Mouse (Mus musculus): Measurements from ENCODE around the gene Fam114a1. TPM values are rescaled to one million over a fixed set of nuclear protein-coding genes. Genes with fewer than 3 reads are reported as not detected.

The Fam114a1 gene
- 62.4 and 64.8 TPM in 2 replicates for polyA plus RNA-seq (2015; fragmentation: Nextera tagmentation; extraction: Ambion mirVana)

DNA sequence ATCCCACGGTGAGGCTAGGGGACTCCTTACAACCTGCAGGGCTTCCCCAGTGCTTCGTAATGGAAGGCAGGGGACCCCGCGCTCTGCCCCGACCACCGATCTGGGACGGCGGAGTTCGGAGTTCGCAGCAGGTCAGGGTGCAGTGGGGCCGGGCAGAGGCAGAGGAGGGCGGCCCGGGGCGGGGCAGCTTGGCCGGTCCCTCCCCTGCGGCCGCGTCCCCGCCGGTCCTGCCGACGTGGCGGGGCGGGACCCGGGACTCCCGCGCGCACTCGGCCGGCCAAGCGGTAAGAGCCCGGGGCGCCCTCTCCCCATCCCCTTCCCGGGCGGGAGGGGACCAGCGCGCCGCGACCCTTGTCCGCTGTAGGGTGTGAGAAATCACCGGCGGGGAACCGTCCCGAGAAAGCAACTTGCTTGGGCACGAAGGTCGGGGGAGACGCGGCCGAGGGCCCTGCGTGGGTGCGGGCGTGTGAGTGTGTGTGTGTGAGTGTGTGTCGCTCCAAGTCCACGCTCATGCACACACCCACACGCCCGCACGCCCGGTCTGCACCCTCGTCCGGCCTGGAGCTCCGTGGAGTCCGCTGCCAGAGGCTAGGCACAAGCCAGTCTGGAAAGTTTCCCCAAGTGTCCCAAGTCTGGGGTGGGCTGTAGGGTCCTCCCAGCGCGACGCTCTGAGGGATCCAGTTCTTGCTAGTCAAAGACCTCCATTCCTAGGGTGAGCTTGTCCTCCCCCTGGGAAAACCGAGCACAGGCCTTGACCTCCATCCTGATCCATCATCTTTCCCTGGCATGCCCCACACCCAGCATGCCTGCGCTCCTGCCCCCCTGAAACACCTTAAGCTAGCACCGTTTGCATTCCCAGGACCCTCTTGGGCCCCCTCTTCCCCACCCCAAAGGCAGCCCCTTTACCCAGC is at the start of gene Fam114a1:
TSS of gene Fam114a1 (plus strand) at position 211 of the 911 bp plus-strand sequence.
- ATAC-seq (ENCODE audit: insufficient read depth, low FRiP score), result peak; percentile 90
- Histone ChIP-seq H3K9ac (ENCODE audit: low read length) (peak within 1 kb of the TSS; percentile 94), H3K4me3 (replicated peaks; ENCODE audit: low read length) (peak within 1 kb of the TSS; percentile 81), H3K4me1 (ENCODE audit: control insufficient read depth, insufficient read depth, low read length) (0 out of 2 replicates have a peak, but pooled peaks cover 6% of the 10 kb centered on the region), H3K27ac (ENCODE audit: low read length) (peak within 1 kb of the TSS; percentile 91), H3K4me2 (ENCODE audit: low read depth, low read length) (peak within 1 kb of the TSS; percentile 70), H3K9me3 (replicated peaks; ENCODE audit: control insufficient read depth, low read length) (no peaks in the 10 kb centered on the region), H3K36me3 (ENCODE audit: control insufficient read depth, insufficient read depth, low read length) (no peaks in the 10 kb centered on the region), H3K27me3 (ENCODE audit: control insufficient read depth, insufficient read depth, low read length) (no peaks in the 10 kb centered on the region)
- 1% methylated on average over 66 of the region's 68 CpGs for WGBS

- Histone ChIP-seq H3K27me3 (ENCODE audit: control insufficient read depth, insufficient read depth, low read length) (no peaks in the 10 kb centered on the region), H3K4me1 (ENCODE audit: control insufficient read depth, insufficient read depth, low read length) (no peaks in the 10 kb centered on the region)
- ATAC-seq (ENCODE audit: insufficient read depth, low FRiP score), result no peak
Measured at GRCm38 (mm10) chr5:64922891-64923381, 46.9 kb upstream of the Fam114a1 start.

GRCm38 (mm10) chr5:64932215-64932614 is 37.7 kb upstream of the Fam114a1 start:
- H3K4me3 ChIP-seq (replicated peaks; ENCODE audit: low read length), result no peak overlapping the region
- no peaks in the 10 kb centered on the region for H3K4me1 ChIP-seq (ENCODE audit: control insufficient read depth, insufficient read depth, low read length)
- no peaks in the 10 kb centered on the region for H3K9me3 ChIP-seq (replicated peaks; ENCODE audit: control insufficient read depth, low read length)
- no peaks in the 10 kb centered on the region for H3K36me3 ChIP-seq (ENCODE audit: control insufficient read depth, insufficient read depth, low read length)
- 49% methylated on average over 3 of the region's 3 CpGs for WGBS
- no peak for ATAC-seq (ENCODE audit: insufficient read depth, low FRiP score)
- H3K9ac ChIP-seq (ENCODE audit: low read length), result no peak overlapping the region
- no peak overlapping the region for H3K4me2 ChIP-seq (ENCODE audit: low read depth, low read length)
- H3K27ac ChIP-seq (ENCODE audit: low read length), result no peak overlapping the region
- H3K27me3 ChIP-seq (ENCODE audit: control insufficient read depth, insufficient read depth, low read length), result no peaks in the 10 kb centered on the region

More at GRCm38 (mm10) chr5:64922891-64923381, 46.9 kb upstream of the Fam114a1 start:
- H3K9me3 ChIP-seq (replicated peaks; ENCODE audit: control insufficient read depth, low read length), result no peaks in the 10 kb centered on the region
- H3K27ac ChIP-seq (ENCODE audit: low read length), result no peak overlapping the region
- no peak overlapping the region for H3K4me2 ChIP-seq (ENCODE audit: low read depth, low read length)
- 83% methylated on average over 5 of the region's 5 CpGs for WGBS
- no peak overlapping the region for H3K9ac ChIP-seq (ENCODE audit: low read length)
- H3K4me3 ChIP-seq (replicated peaks; ENCODE audit: low read length), result no peak overlapping the region
- H3K36me3 ChIP-seq (ENCODE audit: control insufficient read depth, insufficient read depth, low read length), result no peaks in the 10 kb centered on the region

- no peak for ATAC-seq (ENCODE audit: insufficient read depth, low FRiP score)
- no peaks in the 10 kb centered on the region for H3K9me3 ChIP-seq (replicated peaks; ENCODE audit: control insufficient read depth, low read length)
- WGBS, result 84% methylated on average over 15 of the region's 15 CpGs
- no peaks in the 10 kb centered on the region for H3K36me3 ChIP-seq (ENCODE audit: control insufficient read depth, insufficient read depth, low read length)
- H3K9ac ChIP-seq (ENCODE audit: low read length), result no peak overlapping the region
- H3K4me1 ChIP-seq (ENCODE audit: control insufficient read depth, insufficient read depth, low read length), result no peaks in the 10 kb centered on the region
- no peaks in the 10 kb centered on the region for H3K27me3 ChIP-seq (ENCODE audit: control insufficient read depth, insufficient read depth, low read length)
- no peak overlapping the region for H3K4me3 ChIP-seq (replicated peaks; ENCODE audit: low read length)
- H3K27ac ChIP-seq (ENCODE audit: low read length), result no peak overlapping the region
- no peak overlapping the region for H3K4me2 ChIP-seq (ENCODE audit: low read depth, low read length)
Measured at GRCm38 (mm10) chr5:64932775-64933174, 37.1 kb upstream of the Fam114a1 start.

DNA sequence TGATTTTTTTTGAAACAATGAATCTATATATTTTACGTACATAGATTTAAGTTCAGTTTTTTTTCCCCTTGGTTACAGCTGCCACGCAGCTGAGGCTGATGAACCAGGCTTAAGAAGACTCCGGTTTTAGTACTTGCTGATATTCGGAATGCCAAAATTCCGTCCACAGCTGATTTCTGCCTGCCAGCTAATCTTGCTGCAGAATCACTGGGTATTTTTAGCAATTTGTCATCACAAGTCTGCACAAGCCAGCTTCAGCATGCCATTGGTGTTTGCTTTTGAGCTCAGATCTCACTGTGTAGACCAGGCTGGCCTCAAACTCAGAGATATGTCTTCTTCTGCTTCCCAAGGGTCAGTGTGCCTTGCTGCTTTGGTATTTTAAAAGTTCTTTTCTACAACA is 18.4 kb upstream of the Fam114a1 start:
- no peak for ATAC-seq (ENCODE audit: insufficient read depth, low FRiP score)
- H3K4me1 ChIP-seq (ENCODE audit: control insufficient read depth, insufficient read depth, low read length), result no peaks in the 10 kb centered on the region
- H3K4me3 ChIP-seq (replicated peaks; ENCODE audit: low read length), result no peak overlapping the region
- no peak overlapping the region for H3K27ac ChIP-seq (ENCODE audit: low read length)
- no peaks in the 10 kb centered on the region for H3K27me3 ChIP-seq (ENCODE audit: control insufficient read depth, insufficient read depth, low read length)
- no peak overlapping the region for H3K4me2 ChIP-seq (ENCODE audit: low read depth, low read length)
- 68% methylated on average over 5 of the region's 5 CpGs for WGBS
- H3K9ac ChIP-seq (ENCODE audit: low read length), result no peak overlapping the region
- H3K9me3 ChIP-seq (replicated peaks; ENCODE audit: control insufficient read depth, low read length), result no peaks in the 10 kb centered on the region
- no peaks in the 10 kb centered on the region for H3K36me3 ChIP-seq (ENCODE audit: control insufficient read depth, insufficient read depth, low read length)

GRCm38 (mm10) chr5:64954931-64955330 is 14.9 kb upstream of the Fam114a1 start:
- ATAC-seq (ENCODE audit: insufficient read depth, low FRiP score), result no peak
- H3K4me2 ChIP-seq (ENCODE audit: low read depth, low read length), result no peak overlapping the region
- H3K9ac ChIP-seq (ENCODE audit: low read length), result no peak overlapping the region
- no peaks in the 10 kb centered on the region for H3K27me3 ChIP-seq (ENCODE audit: control insufficient read depth, insufficient read depth, low read length)
- no peaks in the 10 kb centered on the region for H3K4me1 ChIP-seq (ENCODE audit: control insufficient read depth, insufficient read depth, low read length)
- no peaks in the 10 kb centered on the region for H3K36me3 ChIP-seq (ENCODE audit: control insufficient read depth, insufficient read depth, low read length)
- no peak overlapping the region for H3K4me3 ChIP-seq (replicated peaks; ENCODE audit: low read length)
- H3K9me3 ChIP-seq (replicated peaks; ENCODE audit: control insufficient read depth, low read length), result no peaks in the 10 kb centered on the region
- WGBS, result 65% methylated on average over 8 of the region's 8 CpGs
- H3K27ac ChIP-seq (ENCODE audit: low read length), result no peak overlapping the region

DNA sequence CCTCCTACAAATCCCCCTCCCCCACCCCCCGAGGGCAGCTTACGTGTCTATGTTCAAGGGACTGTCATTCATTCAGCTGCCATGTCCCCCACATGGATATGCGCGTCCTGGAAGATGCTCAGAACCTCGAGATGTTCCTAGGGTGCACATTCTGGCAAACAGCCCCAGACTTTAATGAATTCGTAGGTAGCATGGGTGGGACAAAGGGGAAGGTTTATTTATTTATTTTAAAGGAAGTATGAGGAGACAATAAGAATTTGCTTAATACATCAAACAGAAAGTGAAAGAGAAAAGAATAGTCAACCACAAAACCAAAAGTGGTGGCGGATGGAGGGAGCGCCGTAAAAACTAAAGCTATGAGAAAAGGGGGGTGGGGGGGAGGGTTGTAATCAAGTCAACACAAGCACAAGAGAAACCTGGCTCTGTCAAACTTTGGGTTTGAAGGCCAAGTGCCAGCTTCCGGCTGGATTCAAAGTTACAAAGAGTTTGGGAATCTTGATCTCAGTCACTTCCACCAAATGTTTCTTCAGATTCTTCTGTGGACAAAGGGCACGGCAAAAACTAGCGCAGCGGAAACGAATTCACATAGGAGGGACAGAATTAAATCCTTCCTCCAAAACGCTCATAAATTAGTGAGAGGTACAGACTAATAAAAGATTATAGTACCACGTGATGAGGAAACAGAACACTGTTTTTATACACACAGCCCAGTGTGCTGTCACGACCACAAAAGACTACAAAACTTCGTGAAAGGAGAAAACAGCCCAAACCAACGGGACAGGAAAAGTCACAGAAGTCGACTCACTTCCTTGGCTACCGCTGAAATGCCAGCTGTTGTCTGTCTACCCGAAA is 10.7 kb upstream of the Fam114a1 start:
- no peak for ATAC-seq (ENCODE audit: insufficient read depth, low FRiP score)
- H3K36me3 ChIP-seq (ENCODE audit: control insufficient read depth, insufficient read depth, low read length), result no peaks in the 10 kb centered on the region
- no peak overlapping the region for H3K4me2 ChIP-seq (ENCODE audit: low read depth, low read length)
- H3K9me3 ChIP-seq (replicated peaks; ENCODE audit: control insufficient read depth, low read length), result no peaks in the 10 kb centered on the region
- no peak overlapping the region for H3K9ac ChIP-seq (ENCODE audit: low read length)
- H3K4me3 ChIP-seq (replicated peaks; ENCODE audit: low read length), result no peak overlapping the region
- 80% methylated on average over 22 of the region's 22 CpGs for WGBS
- H3K4me1 ChIP-seq (ENCODE audit: control insufficient read depth, insufficient read depth, low read length), result no peaks in the 10 kb centered on the region
- no peaks in the 10 kb centered on the region for H3K27me3 ChIP-seq (ENCODE audit: control insufficient read depth, insufficient read depth, low read length)
- no peak overlapping the region for H3K27ac ChIP-seq (ENCODE audit: low read length)

DNA sequence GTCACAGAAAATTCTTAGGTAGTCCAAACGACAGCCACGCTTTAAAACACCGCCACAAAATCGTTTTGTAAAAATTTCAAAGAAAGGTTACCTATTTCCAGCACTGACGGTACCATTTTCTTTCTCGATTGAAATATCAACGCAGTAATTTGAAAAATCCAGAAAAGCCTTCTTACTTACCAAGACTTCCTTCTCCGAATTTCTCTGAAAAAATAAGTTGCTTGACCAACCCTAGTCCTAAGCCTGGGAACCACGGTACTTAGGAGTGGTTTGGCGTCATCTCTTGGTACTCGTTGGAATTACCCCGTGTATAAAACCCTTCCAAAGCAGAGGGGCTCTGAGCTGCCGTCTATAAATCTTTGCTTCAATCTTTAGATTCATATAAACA is 10.0 kb upstream of the Fam114a1 start, which contains the start of gene Tlr6:
TSS of gene Tlr6 (minus strand) at position 255 of the 388 bp plus-strand sequence.
- Histone ChIP-seq H3K4me1 (ENCODE audit: control insufficient read depth, insufficient read depth, low read length) (no peaks in the 10 kb centered on the region), H3K9me3 (replicated peaks; ENCODE audit: control insufficient read depth, low read length) (no peaks in the 10 kb centered on the region), H3K36me3 (ENCODE audit: control insufficient read depth, insufficient read depth, low read length) (no peaks in the 10 kb centered on the region), H3K4me2 (ENCODE audit: low read depth, low read length) (no peak within 1 kb of the TSS), H3K4me3 (replicated peaks; ENCODE audit: low read length) (no peak within 1 kb of the TSS), H3K9ac (ENCODE audit: low read length) (no peak within 1 kb of the TSS), H3K27ac (ENCODE audit: low read length) (no peak within 1 kb of the TSS), H3K27me3 (ENCODE audit: control insufficient read depth, insufficient read depth, low read length) (no peaks in the 10 kb centered on the region)
- no peak for ATAC-seq (ENCODE audit: insufficient read depth, low FRiP score)
- 69% methylated on average over 13 of the region's 13 CpGs for WGBS
